ENCODE assay signal across 9 mouse cellular contexts in the genomic region with DNA sequence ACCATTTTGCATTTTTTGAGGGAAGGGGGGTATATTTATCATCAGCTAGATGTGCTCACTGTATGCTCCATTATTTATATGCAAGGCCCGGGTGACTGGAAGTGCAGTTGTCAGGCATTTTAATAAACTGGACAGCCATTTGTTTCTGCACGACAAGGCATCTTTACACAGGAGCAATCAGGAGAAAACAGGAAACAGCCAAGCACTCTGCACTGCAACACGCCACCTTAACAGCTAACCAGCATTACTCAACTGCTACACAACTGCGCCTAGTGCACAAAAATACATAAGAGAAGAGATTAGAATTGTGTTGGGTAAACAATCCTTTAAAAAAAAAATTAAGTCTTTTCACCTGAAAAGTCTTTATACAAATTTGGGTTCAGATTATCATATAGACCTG. TPM values are rescaled to one million over a fixed set of nuclear protein-coding genes. Genes with fewer than 3 reads are reported as not detected.
A peak's percentile ranks its signal among the peaks of the same experiment; 100 is the strongest.
DNase-seq lines count a peak whose midpoint lies in the region; ATAC-seq and TF ChIP-seq lines count a peak whose summit lies in the region.
"Had no signal": no experiment of that assay in that cellular context is flagged by ENCODE, and none has a peak within 500 bp of the region (broad histone marks: within the 10 kb centered on the region; RNA-seq: fewer than 3 reads in every experiment).

No protein-coding gene starts in this region.

- DNase-seq in gastrocnemius, adult 2 months: no peak
- DNase-seq in gastrocnemius, adult 18-20 months (ENCODE audit: low spot score): no peak
- peak; percentile 30 for DNase-seq in A20 (ENCODE audit: low read depth, low spot score)
- DNase-seq in forebrain, postnatal 0 days: no peak
- no peak for DNase-seq in T-cell, adult 2 months (ENCODE audit: low spot score)
- DNase-seq in B cell, adult 2 months: no peak
- DNase-seq in embryo, embryonic 10 days (ENCODE audit: low spot score): no peak

- no peaks in the 10 kb centered on the region for H3K9me3 ChIP-seq in forebrain, postnatal 0 days (ENCODE audit: low read length)
- H3K9me3 ChIP-seq in liver, embryonic 15.5 days (replicated peaks): no peaks in the 10 kb centered on the region

- peak overlapping the region; percentile 93 for H3K4me3 ChIP-seq in gastrocnemius, adult 2 months
- H3K4me3 ChIP-seq in forebrain, postnatal 0 days (ENCODE audit: low read depth, low read length): no peak overlapping the region
- H3K4me3 ChIP-seq in liver, embryonic 15.5 days (replicated peaks): peak overlapping the region; percentile 99

- intact Hi-C loops in gastrocnemius, adult 2 months (cut with DNase I): no loop called here

- H3K27ac ChIP-seq in gastrocnemius, adult 2 months: no peak overlapping the region
- H3K27ac ChIP-seq in forebrain, postnatal 0 days (ENCODE audit: low read depth, low read length): no peak overlapping the region
- peak overlapping the region; percentile 41; the same call in 1 of the 2 replicates for H3K27ac ChIP-seq in liver, embryonic 15.5 days (replicated peaks)

- peak overlapping the region; percentile 76; the same call in 1 of the 2 replicates for H3K4me2 ChIP-seq in forebrain, postnatal 0 days (ENCODE audit: low read depth)
- peak overlapping the region; percentile 85 for H3K4me2 ChIP-seq in liver, embryonic 15.5 days

- no peak overlapping the region for H3K9ac ChIP-seq in forebrain, postnatal 0 days
- H3K9ac ChIP-seq in liver, embryonic 15.5 days: no peak overlapping the region

- WGBS in forebrain, postnatal 0 days: 45% methylated on average over 4 of the region's 4 CpGs
- 17% methylated on average over 4 of the region's 4 CpGs for WGBS in liver, embryonic 15.5 days (ENCODE audit: insufficient replicate concordance)

- no peaks in the 10 kb centered on the region for H3K27me3 ChIP-seq in forebrain, postnatal 0 days (ENCODE audit: insufficient read depth, low read length)
- H3K27me3 ChIP-seq in liver, embryonic 15.5 days: no peaks in the 10 kb centered on the region

- no peak for TF ChIP-seq CTCF in gastrocnemius, adult 2 months (IDR thresholded peaks at IDR 0.05)
- no peak for TF ChIP-seq CTCF in forebrain, postnatal 0 days (IDR thresholded peaks at IDR 0.05; ENCODE audit: low read depth)

- peaks cover 9% of the 10 kb centered on the region for H3K36me3 ChIP-seq in forebrain, postnatal 0 days (ENCODE audit: insufficient read depth)
- peaks cover 54% of the 10 kb centered on the region for H3K36me3 ChIP-seq in liver, embryonic 15.5 days (replicated peaks)

- peaks cover 18% of the 10 kb centered on the region for H3K4me1 ChIP-seq in forebrain, postnatal 0 days (ENCODE audit: insufficient read depth)
- H3K4me1 ChIP-seq in liver, embryonic 15.5 days (replicated peaks): peaks cover 48% of the 10 kb centered on the region

- no peak for ATAC-seq in forebrain, postnatal 0 days
- ATAC-seq in liver, embryonic 15.5 days (ENCODE audit: insufficient read depth): no peak

RNA-seq across cellular contexts. Expression of a gene that starts 2.2 kb away (rescaled TPM):
- total RNA-seq in gastrocnemius, adult 2 months (2021): 10 to 100 TPM; 21.5 to 23.9 TPM
- 10 to 100 TPM; 19.1 to 26.2 TPM for total RNA-seq in gastrocnemius, adult 18-20 months (2021)
- 29.9 and 38.2 TPM in 2 replicates for total RNA-seq in forebrain, postnatal 0 days (2014; rRNA removed)
- polyA plus RNA-seq in forebrain, postnatal 0 days (2015; fragmentation: Nextera tagmentation; extraction: Ambion mirVana): 46.8 and 52.4 TPM in 2 replicates
- 9.4 and 11.8 TPM in 2 replicates for polyA plus RNA-seq in liver, embryonic 15.5 days (2015; fragmentation: Nextera tagmentation; extraction: Ambion mirVana)

RNA-seq across cellular contexts. Expression of a gene that starts 2.8 kb away (rescaled TPM):
- 10 to 100 TPM; 81.8 to 84.8 TPM for total RNA-seq in gastrocnemius, adult 2 months (2021)
- total RNA-seq in gastrocnemius, adult 18-20 months (2021): 10 to 100 TPM; 68.0 to 72.0 TPM
- 249 and 262 TPM in 2 replicates for total RNA-seq in forebrain, postnatal 0 days (2014; rRNA removed)
- polyA plus RNA-seq in forebrain, postnatal 0 days (2015; fragmentation: Nextera tagmentation; extraction: Ambion mirVana): 477 and 486 TPM in 2 replicates
- polyA plus RNA-seq in liver, embryonic 15.5 days (2015; fragmentation: Nextera tagmentation; extraction: Ambion mirVana): 388 and 413 TPM in 2 replicates

RNA-seq across cellular contexts. Expression of a gene that starts 6.8 kb away (rescaled TPM):
- total RNA-seq in gastrocnemius, adult 2 months (2021): 10 to 100 TPM; 21.7 to 30.4 TPM
- 10 to 100 TPM; 18.4 to 28.1 TPM for total RNA-seq in gastrocnemius, adult 18-20 months (2021)
- total RNA-seq in forebrain, postnatal 0 days (2014; rRNA removed): 41.4 and 55.9 TPM in 2 replicates
- polyA plus RNA-seq in forebrain, postnatal 0 days (2015; fragmentation: Nextera tagmentation; extraction: Ambion mirVana): 48.1 and 50.1 TPM in 2 replicates
- 27.4 and 29.8 TPM in 2 replicates for polyA plus RNA-seq in liver, embryonic 15.5 days (2015; fragmentation: Nextera tagmentation; extraction: Ambion mirVana)

RNA-seq across cellular contexts. Expression of a gene that starts 7.0 kb away (rescaled TPM):
- 10 to 100 TPM; 35.4 to 42.9 TPM for total RNA-seq in gastrocnemius, adult 2 months (2021)
- total RNA-seq in gastrocnemius, adult 18-20 months (2021): 10 to 100 TPM; 40.1 to 41.4 TPM
- total RNA-seq in forebrain, postnatal 0 days (2014; rRNA removed): 40.3 and 55.4 TPM in 2 replicates
- 54.2 and 69.3 TPM in 2 replicates for polyA plus RNA-seq in forebrain, postnatal 0 days (2015; fragmentation: Nextera tagmentation; extraction: Ambion mirVana)
- 31.7 and 36.6 TPM in 2 replicates for polyA plus RNA-seq in liver, embryonic 15.5 days (2015; fragmentation: Nextera tagmentation; extraction: Ambion mirVana)

RNA-seq across cellular contexts. Expression of a gene that starts 22.2 kb away (rescaled TPM):
- total RNA-seq in gastrocnemius, adult 2 months (2021): 10 to 100 TPM in 1 of 2 experiments, 1 to 10 TPM in 1; 6.7 to 12.7 TPM
- 1 to 10 TPM; 5.2 to 8.2 TPM for total RNA-seq in gastrocnemius, adult 18-20 months (2021)
- 9.8 TPM in 2 replicates for total RNA-seq in forebrain, postnatal 0 days (2014; rRNA removed)
- polyA plus RNA-seq in forebrain, postnatal 0 days (2015; fragmentation: Nextera tagmentation; extraction: Ambion mirVana): 11.7 and 16.0 TPM in 2 replicates
- polyA plus RNA-seq in liver, embryonic 15.5 days (2015; fragmentation: Nextera tagmentation; extraction: Ambion mirVana): 1.3 and 1.8 TPM in 2 replicates
- total RNA-seq: neutrophil, adult 5-6 weeks had no signal
